Mouse (Mus musculus) myocyte (in vitro differentiated cells): Measurements from ENCODE around the gene Mrpl52.

Source experiments
- CEBPB ChIP-seq: IDR thresholded peaks from 2 replicates; pipeline ENCODE4 v1.6.1; 2011; ENCODE audit warnings: mild to moderate bottlenecking, moderate library complexity; ENCODE audit not compliant: poor library complexity, insufficient read depth, severe bottlenecking
- E2F4 ChIP-seq: IDR thresholded peaks from one replicate; pipeline ENCODE4 v1.6.1; 2011; ENCODE audit warnings: mild to moderate bottlenecking, control low read depth, moderate library complexity; ENCODE audit not compliant: insufficient read depth
- MAX ChIP-seq: IDR thresholded peaks from one replicate; pipeline ENCODE4 v1.6.1; 2011; ENCODE audit warnings: low read depth, mild to moderate bottlenecking, control low read depth
- MYOD1 ChIP-seq, 3 experiments: IDR thresholded peaks; one replicate each; pipeline ENCODE4 v1.6.1; 2011; ENCODE audit warnings: control low read depth in 2 of 3, low read depth in 2 of 3, mild to moderate bottlenecking in 2 of 3, moderate library complexity in 1 of 3; ENCODE audit not compliant: insufficient read length in 2 of 3, control insufficient read depth in 1 of 3
- POLR2A ChIP-seq: IDR thresholded peaks from one replicate; pipeline ENCODE4 v1.6.1; 2011; ENCODE audit warnings: low read depth, mild to moderate bottlenecking, control low read depth, moderate library complexity; ENCODE audit not compliant: insufficient read length
- POLR2AphosphoS2 ChIP-seq: IDR thresholded peaks from one replicate; pipeline ENCODE4 v1.6.1; 2011; ENCODE audit warnings: low read depth, control low read depth; ENCODE audit not compliant: insufficient read length
- REST ChIP-seq: IDR thresholded peaks from one replicate; pipeline ENCODE4 v1.6.1; 2011; ENCODE audit warnings: mild to moderate bottlenecking, control low read depth, moderate library complexity; ENCODE audit not compliant: insufficient read depth, insufficient read length
- SRF ChIP-seq: IDR thresholded peaks from one replicate; pipeline ENCODE4 v1.6.1; 2011; ENCODE audit warnings: low read depth; ENCODE audit not compliant: control insufficient read depth, insufficient read length
- TCF12 ChIP-seq: IDR thresholded peaks from one replicate; pipeline ENCODE4 v1.6.1; 2011; ENCODE audit warnings: mild to moderate bottlenecking, control low read depth; ENCODE audit not compliant: poor library complexity, insufficient read depth, severe bottlenecking
- TCF3 ChIP-seq: IDR thresholded peaks from one replicate; pipeline ENCODE4 v1.6.1; 2011; ENCODE audit warnings: low read depth, control low read depth; ENCODE audit not compliant: insufficient read length
- USF1 ChIP-seq: IDR thresholded peaks from one replicate; pipeline ENCODE4 v1.6.1; 2011; ENCODE audit warnings: low read depth, mild to moderate bottlenecking, control low read depth, moderate library complexity

GRCm38 (mm10) chr14:54423406-54423805 lies 3.3 kb upstream of the Mrpl52 start:
- TF ChIP-seq TCF12 (no peak), POLR2A (no peak), MAX (no peak), POLR2AphosphoS2 (no peak), TCF3 (no peak), MYOD1 (IDR thresholded peaks at IDR 0.05; ENCODE audit: control insufficient read depth in 1 of 3, insufficient read length in 2 of 3, low read depth in 2 of 3) (no peak), E2F4 (no peak), USF1 (no peak), SRF (no peak), REST (no peak), CEBPB (no peak)
